Mouse (Mus musculus) liver, adult 2 months (tissue): ENCODE data around the gene Trim29. TPM values are rescaled to one million over a fixed set of nuclear protein-coding genes. Genes with fewer than 3 reads are reported as not detected.

ENCODE experiments used
- DNase-seq: peaks from one replicate; pipeline ENCODE4 v3.0.0-alpha.2; 2011; ENCODE audit warnings: low read depth, low spot score; ENCODE audit errors: extremely low read depth
- H3K27ac ChIP-seq: fragments of 200-500 bp; replicated peaks from 2 replicates; pipeline ENCODE4 v1.5.1; 2012; ENCODE audit warnings: low read depth, mild to moderate bottlenecking, control low read depth, inconsistent platforms, low read length; ENCODE audit not compliant: insufficient read depth
- H3K27me3 ChIP-seq: fragments of 200-500 bp; 2 replicates; pipeline ENCODE4 v1.6.1; 2012; ENCODE audit warnings: mild to moderate bottlenecking, moderate library complexity, low read length, inconsistent platforms; ENCODE audit not compliant: control insufficient read depth, insufficient read depth
- H3K36me3 ChIP-seq: fragments of 200-500 bp; 2 replicates; pipeline ENCODE4 v1.6.1; 2012; ENCODE audit warnings: low read length, inconsistent platforms; ENCODE audit not compliant: control insufficient read depth, insufficient read depth
- H3K4me1 ChIP-seq: fragments of 200-500 bp; 2 replicates; pipeline ENCODE4 v1.6.1; 2011; ENCODE audit warnings: low read length; ENCODE audit not compliant: control insufficient read depth, insufficient read depth
- H3K4me3 ChIP-seq: fragments of 200-500 bp; 2 replicates; pipeline ENCODE4 v1.5.1; 2011; ENCODE audit warnings: low read depth, mild to moderate bottlenecking, control low read depth, low read length, moderate library complexity; ENCODE audit not compliant: insufficient read depth
- H3K79me2 ChIP-seq: fragments of 200-500 bp; 2 replicates; pipeline ENCODE4 v1.6.1; 2012; ENCODE audit warnings: inconsistent platforms, mild to moderate bottlenecking, low read length, moderate library complexity; ENCODE audit not compliant: control insufficient read depth, insufficient read depth
- H3K9ac ChIP-seq: fragments of 200-500 bp; 2 replicates; pipeline ENCODE4 v1.6.1; 2012; ENCODE audit warnings: low read depth, mild to moderate bottlenecking, control low read depth, inconsistent platforms, low read length
- CTCF ChIP-seq: fragments of 200-500 bp; IDR thresholded peaks from 2 replicates; pipeline ENCODE4 v1.5.1; 2011; ENCODE audit warnings: low read depth, low read length, control low read depth
- POLR2A ChIP-seq: fragments of 200-500 bp; IDR thresholded peaks from 2 replicates; pipeline ENCODE4 v1.6.1; 2011; ENCODE audit warnings: low read length, control low read depth; ENCODE audit not compliant: insufficient read depth; ENCODE audit errors: extremely low read depth
- WGBS: fragments of 180-500 bp; shearing (Covaris S2); methylation state at CpG from one replicate; pipeline ENCODE4 v1.1.7; 2018; 5-methylcytosine and 5-hydroxymethylcytosine counted together
- polyA plus RNA-seq: library from polyadenylated mRNA; depleted of rRNA; stranded (reverse); fragments of >200 nt; gene quantifications from 2 replicates; pipeline ENCODE4 v1.2.3, GENCODE M21; 2012
- total RNA-seq: library from RNA; depleted of rRNA; stranded (reverse); fragments of >200 nt; gene quantifications from 2 replicates; pipeline ENCODE4 v1.2.3, GENCODE M21; 2014

The Trim29 gene
- total and polyA plus RNA-seq, 2 experiments, result not detected

DNA sequence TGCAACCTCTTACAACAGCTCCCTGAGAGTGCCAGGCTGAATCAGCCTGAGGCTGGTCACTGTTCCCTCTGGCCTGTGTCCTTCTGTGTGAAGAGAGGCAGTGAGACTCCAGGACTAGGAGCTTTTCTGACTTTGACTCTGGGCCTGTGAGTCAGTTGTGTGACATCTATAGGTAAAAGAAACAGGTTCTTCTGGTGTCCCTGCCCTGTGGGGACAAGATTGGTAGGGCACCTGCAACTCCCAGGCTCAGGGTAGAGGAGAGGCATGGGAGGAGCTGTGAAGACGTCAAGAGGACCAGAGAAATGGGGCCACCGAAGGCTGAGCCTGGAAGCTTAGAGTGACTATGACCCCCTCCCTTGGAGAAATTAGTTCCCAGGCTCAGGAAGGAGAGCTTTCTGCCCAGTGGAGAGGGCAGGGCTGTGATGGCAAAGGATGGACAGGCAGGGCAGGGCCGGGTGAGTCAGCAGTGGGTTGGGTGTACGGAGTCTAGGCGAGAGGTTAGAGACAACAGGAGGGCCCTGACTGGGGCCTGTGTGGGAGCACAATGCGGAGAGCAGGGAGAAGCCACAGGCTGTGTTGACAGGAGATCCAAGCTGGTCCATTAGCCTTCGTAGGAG lies 15.5 kb downstream of the Trim29 start:
- no peak overlapping the region for H3K4me3 ChIP-seq
- H3K79me2 ChIP-seq, result no peaks in the 10 kb centered on the region
- no peak overlapping the region for H3K27ac ChIP-seq
- H3K9ac ChIP-seq, result no peak overlapping the region
- H3K36me3 ChIP-seq, result no peaks in the 10 kb centered on the region
- TF ChIP-seq CTCF (no peak), POLR2A (no peak)
- H3K27me3 ChIP-seq, result no peaks in the 10 kb centered on the region
- no peak for DNase-seq
- H3K4me1 ChIP-seq, result no peaks in the 10 kb centered on the region
- WGBS, result 60% methylated on average over 7 of the region's 7 CpGs

DNA sequence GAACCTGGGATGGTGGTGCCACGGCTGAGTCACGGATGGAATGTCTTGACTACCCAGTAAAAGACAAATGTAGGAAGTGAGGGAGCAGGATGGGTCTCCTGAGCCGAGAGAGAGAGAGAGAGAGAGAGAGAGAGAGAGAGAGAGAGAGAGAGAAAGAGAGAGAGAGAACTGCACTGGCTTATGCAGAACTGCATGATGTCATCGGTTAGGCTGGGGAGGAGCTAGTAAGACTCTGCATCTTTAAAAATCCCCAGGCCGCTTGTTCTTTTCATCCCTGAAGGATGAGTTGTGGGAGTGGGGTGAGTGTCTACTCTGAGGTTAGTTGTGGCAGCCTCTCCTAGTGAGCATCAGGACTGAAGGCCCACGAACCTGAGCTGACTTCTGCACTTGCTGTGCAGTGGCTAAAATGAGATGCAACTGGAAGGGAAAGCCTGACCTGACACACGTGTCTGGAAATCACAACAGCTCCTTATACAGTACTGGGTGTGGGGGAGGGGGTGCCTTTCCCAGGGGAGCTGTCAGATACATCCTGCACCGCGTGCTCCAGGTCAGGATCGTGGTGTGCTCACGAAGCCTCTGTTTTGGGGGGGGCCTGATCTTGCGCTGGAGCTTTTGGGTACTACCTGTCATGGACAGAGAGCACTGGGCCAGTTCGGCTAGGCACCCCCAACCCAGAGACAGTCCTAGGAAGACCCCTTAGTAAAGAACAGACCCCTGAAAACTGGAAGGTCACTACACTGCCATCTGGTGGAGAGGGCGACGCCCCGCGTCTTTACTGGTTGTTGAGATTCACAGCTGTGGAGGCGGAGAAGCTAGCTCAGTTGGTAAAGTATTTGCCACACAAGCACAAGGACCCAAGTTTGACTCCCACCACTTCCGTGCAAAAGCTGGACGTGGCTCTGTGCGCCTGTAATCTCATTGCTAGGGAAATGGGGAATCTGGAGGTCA lies 16.8 kb downstream of the Trim29 start:
- H3K36me3 ChIP-seq, result no peaks in the 10 kb centered on the region
- TF ChIP-seq CTCF (0 out of 2 replicates have a peak, but pooled peaks have one; percentile 6), POLR2A (no peak)
- WGBS, result 54% methylated on average over 21 of the region's 21 CpGs
- H3K9ac ChIP-seq, result no peak overlapping the region
- H3K79me2 ChIP-seq, result no peaks in the 10 kb centered on the region
- no peak for DNase-seq
- no peak overlapping the region for H3K4me3 ChIP-seq
- no peak overlapping the region for H3K27ac ChIP-seq
- no peaks in the 10 kb centered on the region for H3K4me1 ChIP-seq
- H3K27me3 ChIP-seq, result no peaks in the 10 kb centered on the region

DNA sequence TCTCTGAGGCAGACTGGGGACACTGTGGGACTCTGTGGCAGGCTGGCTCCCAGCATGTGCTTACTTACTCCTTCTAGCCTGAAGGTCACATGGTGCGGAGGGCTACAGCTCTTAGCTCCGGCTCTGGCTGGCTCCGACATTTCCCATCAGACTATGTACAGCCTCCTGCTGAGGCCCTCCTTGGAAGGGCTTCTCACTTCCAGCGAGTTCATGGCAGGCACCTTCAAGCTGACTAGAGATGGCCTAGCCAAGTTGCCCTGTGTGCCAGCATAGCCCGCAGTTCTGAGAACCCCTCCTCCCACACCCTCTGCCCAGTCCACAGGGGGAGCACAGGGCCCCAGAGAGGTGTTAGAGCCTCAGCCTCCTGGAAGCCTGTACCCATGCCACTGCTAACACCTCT lies 19.8 kb downstream of the Trim29 start:
- Histone ChIP-seq H3K79me2 (no peaks in the 10 kb centered on the region), H3K27me3 (no peaks in the 10 kb centered on the region), H3K27ac (no peak overlapping the region), H3K36me3 (no peaks in the 10 kb centered on the region), H3K4me1 (no peaks in the 10 kb centered on the region), H3K9ac (no peak overlapping the region), H3K4me3 (no peak overlapping the region)
- no peak for DNase-seq
- 63% methylated on average over 5 of the region's 5 CpGs for WGBS
- no peak for TF ChIP-seq POLR2A
- no peak for TF ChIP-seq CTCF

DNA sequence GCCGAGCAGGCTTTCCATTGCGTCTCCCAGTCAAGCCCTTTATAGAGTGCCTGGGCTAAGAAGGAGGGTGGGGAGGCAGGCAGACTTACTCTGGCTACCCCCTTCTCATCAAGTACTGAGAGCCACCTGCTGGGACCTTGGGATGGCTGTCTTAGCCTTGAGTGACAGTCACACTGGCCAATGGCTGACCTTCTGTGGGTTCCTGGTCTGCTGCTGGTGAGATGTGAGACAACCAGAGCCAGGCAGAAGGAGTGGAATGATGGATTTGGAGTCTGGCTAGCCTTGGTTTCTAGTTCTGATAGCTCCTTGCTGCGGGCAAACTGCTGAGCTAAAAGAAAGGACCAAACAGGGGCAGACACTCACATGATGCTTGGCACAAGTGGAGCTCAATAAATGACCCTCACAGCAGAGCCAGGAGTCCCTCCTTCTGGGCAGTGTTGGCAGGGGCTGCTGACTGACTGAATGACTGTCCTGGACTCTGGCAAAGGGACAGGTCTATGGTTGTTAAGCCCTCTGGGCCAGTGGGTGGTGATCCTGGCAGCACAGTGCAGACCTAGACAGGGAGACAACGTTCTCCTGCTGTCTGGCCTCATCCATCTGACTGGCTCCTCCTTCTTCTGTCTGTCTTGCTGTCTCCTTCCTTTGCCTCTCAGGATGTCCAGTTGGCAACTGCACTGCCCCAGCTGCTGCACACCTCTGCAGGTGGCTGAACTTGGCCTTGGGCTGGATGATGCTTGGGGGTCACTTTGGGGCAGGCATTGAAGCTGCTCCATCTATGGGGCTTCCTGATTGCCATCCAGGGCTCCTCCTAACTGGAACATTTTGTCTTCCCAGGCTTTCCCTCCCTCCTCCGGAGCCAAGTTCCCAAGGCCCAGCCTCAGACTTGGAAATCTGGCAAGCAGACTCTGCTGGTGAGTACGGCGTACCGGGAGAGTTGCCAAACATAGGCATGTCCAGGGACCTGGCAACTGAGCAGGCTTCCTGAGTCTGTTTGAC lies 21.1 kb downstream of the Trim29 start:
- Histone ChIP-seq H3K79me2 (no peaks in the 10 kb centered on the region), H3K4me1 (no peaks in the 10 kb centered on the region), H3K27me3 (no peaks in the 10 kb centered on the region), H3K9ac (no peak overlapping the region), H3K4me3 (no peak overlapping the region), H3K36me3 (no peaks in the 10 kb centered on the region), H3K27ac (no peak overlapping the region)
- no peak for TF ChIP-seq CTCF
- 50% methylated on average over 8 of the region's 8 CpGs for WGBS
- peak; percentile 60 for DNase-seq

DNA sequence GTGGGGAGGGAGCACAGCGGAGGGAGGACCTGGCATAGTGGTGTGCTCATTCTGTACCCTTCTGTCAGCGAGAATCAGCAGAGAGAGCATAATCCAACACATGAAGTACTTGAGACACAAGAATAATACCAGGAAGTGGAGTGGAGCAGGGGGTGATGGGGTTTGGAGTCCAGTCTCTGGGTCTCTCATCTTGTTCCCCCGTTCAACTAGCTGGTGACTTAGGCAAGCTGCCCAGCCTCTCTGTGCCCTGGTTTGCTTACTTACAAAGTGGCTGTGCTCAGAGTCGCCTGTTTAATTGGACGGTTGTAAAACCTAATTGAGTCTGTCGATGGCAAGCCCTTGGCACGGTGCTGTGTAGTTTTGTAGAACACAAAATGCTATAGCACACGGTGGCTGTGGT lies 23.8 kb downstream of the Trim29 start:
- no peaks in the 10 kb centered on the region for H3K27me3 ChIP-seq
- WGBS, result 77% methylated on average over 8 of the region's 8 CpGs
- no peak overlapping the region for H3K4me3 ChIP-seq
- H3K36me3 ChIP-seq, result no peaks in the 10 kb centered on the region
- no peaks in the 10 kb centered on the region for H3K4me1 ChIP-seq
- no peak for TF ChIP-seq POLR2A
- TF ChIP-seq CTCF, result no peak
- DNase-seq, result no peak
- H3K27ac ChIP-seq, result no peak overlapping the region
- H3K9ac ChIP-seq, result no peak overlapping the region
- no peaks in the 10 kb centered on the region for H3K79me2 ChIP-seq
